Mouse (Mus musculus): ENCODE measurements around the gene Kpna4.

GRCm38 (mm10) chr3:69154691-69155090, 27.8 kb upstream of the Kpna4 start:
- TF ChIP-seq CTCF (IDR thresholded peaks at IDR 0.05; ENCODE audit: low read depth): no peak
- no peak for TF ChIP-seq EP300 (optimal IDR thresholded peaks at IDR 0.05)
